Mouse (Mus musculus) right cerebral cortex, postnatal 10 days (tissue): ENCODE data around the gene Dedd.

Experiments used
- DNase-seq, 2 experiments: peaks; one replicate each; pipeline ENCODE4 v3.0.0; 2021; ENCODE audit warnings: low spot score in 2 of 2

The Dedd gene

DNA sequence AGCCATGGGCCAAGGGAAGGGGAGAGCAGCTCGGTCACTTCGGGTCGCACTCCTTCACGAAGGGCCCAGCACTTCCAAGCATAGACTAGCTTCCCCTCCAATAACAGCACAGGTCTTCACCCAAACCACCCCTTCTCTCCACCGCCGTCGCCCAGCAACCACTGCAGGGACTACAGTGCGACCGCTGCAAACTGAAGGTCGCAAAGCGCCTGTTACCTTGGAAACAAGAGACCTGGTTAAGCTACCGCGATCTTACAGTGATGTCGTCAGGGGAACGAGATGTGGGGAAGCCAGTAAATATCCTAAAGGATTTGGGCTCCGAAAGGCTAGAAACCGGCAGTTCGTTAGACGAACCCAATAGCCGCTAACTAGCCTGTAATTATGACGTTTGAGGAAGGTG is 31.7 kb downstream of the Dedd start, which contains the start of gene Klhdc9:
Klhdc9 (minus strand) TSS at position 143 of the 400 bp plus-strand sequence.
- DNase-seq: peak; percentile 96 to 99

DNA sequence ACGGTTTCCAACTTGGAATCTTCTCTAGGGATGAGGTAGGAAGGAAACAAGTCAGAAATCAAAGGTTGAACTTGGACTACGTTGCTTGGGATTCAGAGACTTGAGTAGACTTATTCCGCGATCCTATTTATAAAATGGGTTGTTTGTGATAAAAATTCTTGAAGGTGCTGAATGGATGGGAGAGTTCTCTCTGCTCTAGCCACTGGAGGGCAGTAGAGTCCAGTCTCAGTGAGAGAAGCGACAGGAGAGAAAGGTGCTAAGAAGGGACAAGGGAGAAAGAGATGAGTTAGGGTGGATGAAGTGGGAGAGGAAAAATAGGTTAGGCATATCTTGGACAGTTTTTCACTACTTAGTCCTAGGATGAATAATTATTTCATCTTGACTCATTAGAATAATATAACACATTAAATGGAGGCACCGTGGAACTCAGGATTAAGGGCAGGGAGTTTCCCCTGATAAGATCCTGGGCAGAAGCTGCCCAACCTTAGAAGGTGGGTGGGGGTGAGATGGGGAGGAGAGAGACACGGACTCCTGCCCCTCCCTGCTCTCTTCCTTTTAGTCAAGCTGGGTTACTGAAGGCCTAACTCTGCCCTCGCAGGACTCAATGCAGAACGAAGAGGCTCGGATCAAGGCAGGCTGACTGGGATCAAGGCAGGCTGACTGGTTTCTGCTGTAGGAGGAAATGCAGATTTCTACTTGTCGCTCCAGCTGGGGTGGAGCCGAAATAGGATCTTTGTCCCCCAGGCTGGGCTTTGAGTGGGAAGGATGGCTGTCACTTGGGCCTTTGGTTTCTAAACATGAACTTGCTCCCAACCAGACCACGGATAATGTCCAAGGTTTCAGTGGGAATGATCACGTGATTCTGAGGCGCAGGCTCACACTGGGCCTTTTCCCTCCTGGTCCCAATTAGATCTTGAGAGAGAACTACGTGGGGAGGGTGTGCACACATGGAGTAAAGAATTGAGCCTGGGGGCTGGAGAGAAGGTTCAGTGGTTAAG is 32.5 kb downstream of the Dedd start:
- DNase-seq: peak; percentile 82 to 88

DNA sequence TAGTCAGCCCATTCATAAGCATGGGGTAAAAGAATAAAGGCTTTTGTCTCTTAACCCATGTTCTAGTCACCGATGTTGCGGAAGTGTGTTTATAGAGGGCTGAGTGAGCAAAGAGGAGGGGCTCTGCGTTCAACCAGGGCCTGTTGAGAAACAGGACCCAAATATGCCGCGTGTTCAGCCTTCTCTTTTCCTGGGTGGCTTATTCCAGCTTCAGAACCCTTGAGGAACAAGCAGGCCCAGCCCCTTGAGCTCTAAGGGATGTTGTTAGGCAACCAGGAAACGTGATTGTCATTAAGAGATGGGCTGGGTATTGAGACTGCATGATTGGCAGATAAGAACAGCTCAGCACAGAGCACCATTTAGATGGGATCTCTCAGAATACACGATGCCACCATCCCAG is 37.0 kb downstream of the Dedd start:
- no peak for DNase-seq

DNA sequence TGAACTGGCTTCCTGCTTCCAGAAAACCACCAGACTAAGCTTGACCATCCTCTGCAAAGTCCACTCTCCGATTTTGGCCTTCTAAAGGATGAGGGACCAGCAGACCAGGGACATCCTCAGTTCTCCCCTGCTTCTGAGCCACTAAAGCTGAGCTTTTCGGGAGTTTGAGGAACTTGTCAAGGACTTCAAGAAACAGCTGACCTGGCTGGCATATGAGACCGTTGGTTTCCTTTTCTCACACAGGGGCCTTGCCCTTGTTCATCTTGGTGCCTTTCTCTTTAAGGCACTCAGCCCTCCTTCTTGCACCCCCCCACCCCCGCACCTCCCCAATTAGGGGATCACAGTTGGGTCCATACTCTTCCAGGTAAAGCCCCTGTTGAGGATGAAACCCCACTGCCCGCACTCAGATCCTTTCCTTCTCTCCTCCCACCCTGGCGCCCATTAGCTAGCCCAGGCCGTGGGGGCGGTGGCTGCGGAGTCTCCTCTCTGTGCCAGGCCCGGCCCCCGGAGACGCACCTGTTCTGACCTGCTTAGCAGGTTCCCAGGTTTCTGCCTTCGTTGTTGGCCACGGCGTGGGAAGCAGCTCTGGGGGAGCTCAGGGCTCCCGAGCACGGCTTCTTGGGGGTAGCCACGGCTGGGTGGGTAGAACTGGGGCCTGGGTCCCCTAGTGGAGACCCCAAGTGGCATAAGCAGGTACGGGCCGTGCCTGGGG is 41.1 kb downstream of the Dedd start, which contains the start of gene Nectin4:
Nectin4 (plus strand) TSS at position 255 of the 712 bp plus-strand sequence.
- DNase-seq: no peak

DNA sequence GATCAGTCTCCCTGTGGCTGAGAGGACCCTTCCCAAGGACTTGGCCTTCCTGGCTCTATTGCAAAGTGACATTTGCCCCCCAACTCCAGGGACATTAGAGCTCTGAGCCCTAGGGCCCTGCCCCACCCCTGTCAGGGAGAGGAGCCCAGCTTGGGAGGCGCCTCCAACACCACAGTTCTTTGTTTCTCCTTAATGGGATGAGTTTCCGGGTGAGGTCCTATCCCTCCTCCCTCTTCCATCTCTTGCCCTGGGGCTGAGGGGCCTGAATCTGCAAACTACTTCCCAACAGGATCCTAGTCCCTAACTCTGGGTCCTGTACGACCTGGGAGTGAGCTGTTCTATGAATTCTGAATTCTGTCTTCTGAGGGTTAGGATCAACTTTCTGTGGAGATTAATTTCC is 43.9 kb downstream of the Dedd start:
- DNase-seq: no peak

DNA sequence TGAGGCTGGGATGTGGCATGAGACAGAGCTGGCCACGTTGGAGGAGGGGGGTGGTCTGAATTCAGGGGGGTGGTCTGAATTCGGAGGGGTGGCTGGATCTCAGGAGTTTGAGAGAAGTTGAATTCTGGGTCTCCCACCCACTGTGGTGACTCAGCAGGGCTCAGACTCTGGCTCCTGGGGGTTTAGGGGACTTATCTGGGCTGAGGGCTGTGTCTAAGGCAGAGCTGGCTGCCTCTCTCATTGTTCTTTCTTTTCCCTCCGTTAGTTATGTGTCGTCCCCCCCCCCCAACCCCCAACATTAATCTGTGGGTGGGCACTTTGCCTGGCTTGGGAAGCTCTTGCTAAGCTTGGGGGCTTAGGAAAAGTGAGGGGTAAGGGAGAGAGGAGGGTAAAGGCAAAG is 45.0 kb downstream of the Dedd start:
- no peak for DNase-seq

DNA sequence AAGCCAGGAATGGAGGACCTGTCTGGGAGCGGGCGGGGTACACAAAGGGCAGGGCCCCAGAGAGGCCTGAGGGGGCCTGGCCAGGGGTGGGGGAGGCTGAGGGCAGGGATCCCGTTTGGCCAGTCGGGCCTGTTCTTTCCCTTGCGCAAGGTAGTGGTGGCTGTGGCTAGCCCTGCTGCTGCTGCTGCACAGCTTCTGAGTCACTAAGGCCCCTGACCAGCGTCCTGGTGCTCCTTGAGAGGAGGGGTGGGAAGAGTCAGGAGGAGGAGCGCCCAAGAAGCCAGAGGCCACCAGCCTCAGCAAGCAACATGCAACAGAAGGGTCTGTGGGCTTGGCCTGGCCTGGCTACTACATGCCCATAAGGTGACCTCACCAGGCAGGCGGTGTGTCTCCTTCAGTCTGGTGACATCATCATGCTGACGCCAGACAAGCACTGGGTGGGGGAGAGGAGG is 46.7 kb downstream of the Dedd start:
- DNase-seq: no peak

DNA sequence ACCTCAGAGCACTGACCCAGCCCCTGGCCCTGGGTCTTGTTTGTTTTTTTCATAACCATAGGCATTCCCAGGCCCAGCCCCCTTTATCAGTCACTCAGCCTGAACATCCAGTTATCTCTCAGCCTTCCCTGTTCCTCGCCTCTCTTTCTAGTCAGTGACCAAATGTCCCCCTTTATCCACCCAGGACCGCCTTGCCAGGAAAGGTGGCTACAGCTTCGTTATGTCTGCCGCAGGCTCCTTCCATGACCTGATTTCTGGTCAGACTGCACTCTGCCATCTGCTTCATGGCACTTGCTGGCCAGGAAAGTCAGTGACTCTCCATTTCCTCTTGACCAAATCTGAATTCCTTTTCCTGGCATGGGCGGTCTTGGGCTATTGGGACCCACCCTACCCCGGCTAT is 49.4 kb downstream of the Dedd start:
- no peak for DNase-seq

DNA sequence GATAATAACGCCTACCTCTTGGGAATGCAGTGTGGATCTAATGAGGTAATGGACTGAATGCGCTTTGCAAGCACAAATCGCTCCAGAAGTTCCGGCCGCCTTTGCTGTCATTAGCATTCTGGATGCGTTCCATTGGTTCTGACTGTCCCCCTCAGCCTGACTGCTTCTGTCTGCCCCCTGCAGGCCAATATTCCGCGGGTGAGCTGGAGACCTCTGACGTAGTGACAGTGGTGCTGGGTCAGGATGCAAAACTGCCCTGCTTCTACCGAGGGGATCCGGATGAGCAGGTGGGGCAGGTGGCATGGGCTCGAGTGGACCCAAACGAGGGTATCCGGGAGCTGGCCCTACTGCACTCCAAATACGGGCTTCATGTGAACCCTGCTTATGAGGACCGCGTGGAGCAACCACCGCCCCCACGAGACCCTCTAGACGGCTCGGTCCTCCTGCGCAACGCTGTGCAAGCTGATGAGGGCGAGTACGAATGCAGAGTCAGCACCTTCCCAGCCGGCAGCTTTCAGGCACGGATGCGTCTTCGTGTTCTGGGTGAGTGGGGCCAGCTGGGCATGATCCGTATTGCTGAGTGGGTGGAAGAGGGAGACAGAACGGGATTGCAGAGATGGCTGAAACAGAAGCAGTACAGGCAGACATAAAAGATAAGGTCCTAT is 51.1 kb downstream of the Dedd start:
- peak; percentile 84 to 87 for DNase-seq

DNA sequence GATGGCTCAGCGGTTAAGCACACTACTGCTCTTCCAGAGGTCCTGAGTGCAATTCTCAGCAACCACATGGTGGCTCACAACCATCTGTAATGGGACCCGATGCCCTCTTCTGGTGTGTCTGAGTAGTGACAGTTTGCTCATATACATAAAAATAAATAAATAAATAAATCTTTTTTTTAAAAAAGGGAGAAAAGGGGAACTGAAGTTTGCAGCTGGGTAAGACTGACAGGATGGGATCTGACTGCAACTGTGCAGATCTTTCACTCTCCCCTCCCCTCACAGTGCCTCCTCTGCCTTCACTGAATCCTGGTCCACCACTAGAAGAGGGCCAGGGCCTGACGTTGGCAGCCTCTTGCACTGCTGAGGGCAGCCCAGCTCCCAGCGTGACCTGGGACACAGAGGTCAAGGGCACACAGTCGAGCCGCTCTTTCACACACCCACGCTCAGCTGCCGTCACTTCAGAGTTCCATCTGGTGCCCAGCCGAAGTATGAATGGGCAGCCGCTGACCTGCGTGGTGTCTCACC is 53.2 kb downstream of the Dedd start:
- no peak for DNase-seq

DNA sequence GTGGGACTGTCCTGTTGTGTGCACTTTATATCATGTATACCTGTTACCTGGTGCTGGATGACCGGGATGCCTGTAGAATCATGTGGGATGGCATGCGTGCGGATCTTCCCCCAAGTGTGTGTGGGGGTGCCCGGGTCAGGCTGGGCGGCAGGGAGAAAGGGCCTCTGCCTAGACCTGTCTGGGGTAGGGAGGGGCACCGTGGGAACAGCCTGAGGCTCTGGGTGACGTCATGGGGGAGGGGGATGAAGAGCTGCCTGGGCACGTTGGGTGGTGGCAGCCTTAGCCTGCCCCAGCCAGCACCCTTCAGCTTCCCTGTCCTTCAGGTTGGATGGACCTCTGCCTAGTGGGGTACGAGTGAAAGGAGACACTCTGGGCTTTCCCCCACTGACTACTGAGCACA is 55.4 kb downstream of the Dedd start:
- DNase-seq: no peak

DNA sequence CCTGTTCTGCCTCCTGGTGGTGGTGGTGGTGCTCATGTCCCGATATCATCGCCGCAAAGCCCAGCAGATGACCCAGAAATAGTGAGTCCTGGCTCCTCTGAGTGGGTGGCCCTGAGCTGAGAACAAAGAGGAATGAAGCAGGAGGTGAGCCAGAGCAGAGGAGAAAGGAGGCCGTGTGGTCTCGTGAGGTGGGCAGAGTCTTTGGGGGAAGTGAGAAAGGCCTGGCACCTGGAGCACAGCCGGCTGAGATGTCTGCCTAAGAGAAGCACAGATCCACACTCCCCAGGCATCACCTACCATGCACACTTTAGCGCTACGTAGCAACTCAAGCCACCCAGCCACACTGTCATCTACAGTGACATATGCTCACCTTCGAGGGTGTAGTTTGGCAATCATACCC is 56.2 kb downstream of the Dedd start:
- DNase-seq: no peak

DNA sequence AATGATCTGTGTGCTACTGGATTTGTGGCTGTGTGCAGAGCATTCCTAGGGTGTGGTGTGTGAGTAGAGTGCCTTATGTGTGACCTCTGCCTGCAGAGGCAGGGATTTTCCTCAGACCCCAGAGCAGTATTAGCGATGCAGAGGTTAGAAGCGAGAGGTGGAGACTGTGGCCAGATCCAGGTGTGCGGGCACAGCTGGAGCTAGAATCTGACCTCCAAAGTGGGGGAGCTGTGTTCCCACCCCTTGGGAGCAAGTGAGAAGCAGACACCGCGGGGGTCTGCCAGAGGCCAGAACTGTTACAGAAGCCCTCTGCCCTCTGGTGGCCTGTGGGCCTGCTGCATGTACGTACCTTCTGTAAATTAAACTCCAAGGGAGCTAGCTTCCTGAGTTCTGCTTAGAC is 58.2 kb downstream of the Dedd start:
- DNase-seq: no peak

DNA sequence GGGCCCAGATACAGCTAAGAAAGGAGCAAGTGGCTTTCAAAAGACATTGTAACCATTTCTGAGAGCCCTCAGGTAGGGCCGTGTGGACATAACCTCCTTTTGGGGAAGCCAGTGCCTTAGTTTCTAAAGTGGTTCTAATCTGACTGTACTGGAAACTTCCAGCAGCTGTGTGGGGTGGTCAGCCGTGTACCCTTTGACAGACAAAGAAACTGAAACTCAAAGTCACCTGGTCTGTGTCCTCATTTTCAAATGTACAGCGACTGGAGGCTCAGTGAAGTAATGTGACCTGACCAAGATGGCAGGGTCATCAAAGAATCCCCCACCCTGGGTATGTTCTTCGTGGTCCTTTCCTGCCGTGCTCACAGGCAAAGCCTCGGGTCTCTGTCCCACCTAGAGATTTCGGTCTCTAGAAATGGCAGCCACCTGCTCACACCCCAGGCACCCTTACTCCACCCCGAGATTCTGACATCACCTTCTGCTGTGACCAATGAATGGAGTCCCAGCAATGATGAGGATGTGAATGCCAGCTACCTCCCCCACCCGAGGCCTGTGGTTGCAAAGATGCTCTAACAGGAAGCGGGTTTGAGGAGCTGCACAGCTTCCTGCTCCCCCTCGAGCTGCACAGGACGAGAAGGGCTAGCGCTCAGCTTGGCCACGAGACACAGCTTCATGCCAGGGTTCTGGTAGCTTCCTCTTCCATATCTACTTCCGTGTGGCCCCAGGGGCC is 59.6 kb downstream of the Dedd start, which contains the start of gene Arhgap30:
Arhgap30 (plus strand) TSS at position 579 of the 727 bp plus-strand sequence.
- peak; percentile 57 to 67 for DNase-seq

DNA sequence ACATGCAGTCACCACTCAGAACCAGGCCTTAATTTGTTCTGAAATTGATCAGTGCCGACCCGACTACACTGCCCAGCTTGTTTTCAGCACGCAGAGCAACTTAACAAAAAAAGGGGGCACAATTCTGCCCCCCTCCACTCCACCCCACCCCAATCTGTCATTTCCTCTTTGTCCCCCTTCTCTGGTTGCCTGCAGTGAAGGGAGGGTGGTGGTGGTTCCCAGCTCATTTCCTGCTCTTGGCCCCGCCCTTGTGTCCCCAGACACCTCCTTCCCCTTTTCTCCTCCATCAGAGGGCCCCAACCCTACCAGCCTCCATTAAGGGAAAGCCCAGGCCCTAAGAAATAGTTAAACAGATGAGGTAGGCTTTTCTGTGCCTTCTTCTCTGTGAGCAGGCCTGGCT is 61.2 kb downstream of the Dedd start:
- DNase-seq: peak in 1 of 2 experiments; percentile 50
